Mouse (Mus musculus) brain, embryonic 14.5 days (tissue): ENCODE data around the gene Mars. TPM values are rescaled to one million over a fixed set of nuclear protein-coding genes. Genes with fewer than 3 reads are reported as not detected.

ENCODE experiments used
- DNase-seq: peaks from one replicate; pipeline ENCODE4 v3.0.0-alpha.2; 2011; ENCODE audit warnings: low read depth
- CTCF ChIP-seq: fragments of 200-500 bp; IDR thresholded peaks from 2 replicates; pipeline ENCODE4 v1.5.1; 2012; ENCODE audit warnings: inconsistent platforms, mild to moderate bottlenecking, moderate library complexity, borderline replicate concordance; ENCODE audit not compliant: insufficient read depth, insufficient read length; ENCODE audit errors: extremely low read depth
- POLR2A ChIP-seq: fragments of 200-500 bp; IDR thresholded peaks from 2 replicates; pipeline ENCODE4 v1.6.1; 2012; ENCODE audit warnings: mild to moderate bottlenecking, inconsistent platforms, borderline replicate concordance; ENCODE audit not compliant: poor library complexity, insufficient read depth, insufficient read length, severe bottlenecking; ENCODE audit errors: extremely low read depth
- polyA plus RNA-seq: library from polyadenylated mRNA; depleted of rRNA; stranded (reverse); fragments of >200 nt; gene quantifications from 2 replicates; pipeline ENCODE4 v1.2.3, GENCODE M21; 2012

Mars gene
- polyA plus RNA-seq, 1 experiment = 88.2 TPM

DNA sequence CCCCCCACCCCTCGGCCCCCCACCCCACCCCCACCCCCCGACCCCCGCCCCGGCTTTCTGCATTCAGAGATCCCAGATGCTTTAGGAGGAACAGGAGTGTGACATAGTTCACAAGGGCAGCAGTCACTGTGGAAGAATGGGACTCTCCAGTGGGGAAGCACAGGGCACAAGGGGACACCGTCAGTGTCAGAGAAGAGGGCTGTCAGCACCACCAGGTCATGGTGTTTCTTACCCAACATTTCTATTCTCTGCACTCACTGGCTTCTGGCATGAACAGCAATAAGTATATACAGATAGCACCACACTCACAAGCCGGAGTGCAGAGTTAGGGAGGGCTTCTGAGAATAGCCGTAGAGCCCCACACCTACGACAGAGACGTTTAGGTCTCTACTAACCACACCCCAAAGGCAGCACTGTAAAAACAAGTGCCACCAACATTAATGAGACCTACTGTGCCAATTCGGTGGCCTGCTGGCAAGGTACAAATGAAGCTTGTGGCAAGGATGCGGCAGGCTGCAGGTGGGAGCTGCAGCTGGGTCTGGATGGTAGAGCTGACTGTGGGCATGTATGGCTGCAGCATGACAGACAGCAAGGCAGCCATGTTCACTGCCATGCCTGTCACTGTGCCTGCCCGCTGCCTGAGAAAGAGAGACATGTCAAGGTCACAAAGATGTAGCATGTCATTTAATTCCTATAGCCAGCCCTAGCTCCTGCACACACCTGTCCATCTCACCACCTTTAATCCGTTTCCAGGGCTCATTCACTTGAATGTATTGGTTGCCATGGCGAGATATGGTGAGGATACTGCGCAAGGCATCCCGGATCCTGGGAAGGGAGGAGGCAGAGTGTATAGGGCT, 14.3 kb downstream of the Mars start:
- no peak for DNase-seq
- TF ChIP-seq POLR2A (no peak), CTCF (no peak)

DNA sequence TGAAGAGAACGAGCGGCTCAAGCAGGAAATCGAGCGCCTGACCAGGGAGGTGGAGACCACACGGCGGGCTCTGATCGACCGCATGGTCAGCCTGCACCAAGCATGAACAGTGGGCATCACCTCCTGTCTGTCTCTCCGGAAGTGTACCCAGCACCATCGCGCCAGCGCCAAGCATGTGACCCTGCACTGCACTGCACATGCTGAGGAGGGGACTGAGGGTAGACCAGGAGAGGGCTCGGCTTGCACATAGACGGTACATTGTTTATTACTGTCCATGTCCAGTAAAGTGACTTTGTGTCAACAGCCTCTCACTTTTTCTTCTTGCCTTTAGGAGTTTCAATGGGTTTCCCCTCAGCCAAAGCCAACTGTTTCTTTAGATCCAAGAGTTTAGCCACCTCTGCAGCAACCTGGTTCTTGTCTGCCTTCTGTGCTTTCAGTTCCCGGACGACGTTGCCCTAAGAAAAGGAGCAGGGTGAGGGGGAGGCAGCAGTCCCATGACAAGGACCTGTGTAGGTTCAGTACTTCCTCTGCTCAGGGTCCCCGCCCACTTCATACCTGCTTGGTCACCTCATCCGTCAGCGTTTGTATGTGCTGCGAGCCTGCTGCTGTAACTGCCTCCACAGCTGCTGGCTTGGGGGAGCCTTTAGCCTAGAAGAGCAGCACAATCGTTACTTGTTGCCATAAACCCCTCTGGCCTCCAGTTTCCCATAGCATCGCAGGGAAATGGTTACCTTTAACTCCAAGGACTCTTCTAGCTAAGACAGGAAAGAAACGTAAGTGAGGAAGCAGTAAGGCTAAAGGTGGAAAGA, 15.4 kb downstream of the Mars start:
- DNase-seq = no peak
- no peak for TF ChIP-seq POLR2A
- TF ChIP-seq CTCF = no peak

- TF ChIP-seq CTCF = no peak
- TF ChIP-seq POLR2A = no peak
- no peak for DNase-seq
Observed at GRCm38 (mm10) chr10:127294895-127295510, 16.6 kb downstream of the Mars start.

DNA sequence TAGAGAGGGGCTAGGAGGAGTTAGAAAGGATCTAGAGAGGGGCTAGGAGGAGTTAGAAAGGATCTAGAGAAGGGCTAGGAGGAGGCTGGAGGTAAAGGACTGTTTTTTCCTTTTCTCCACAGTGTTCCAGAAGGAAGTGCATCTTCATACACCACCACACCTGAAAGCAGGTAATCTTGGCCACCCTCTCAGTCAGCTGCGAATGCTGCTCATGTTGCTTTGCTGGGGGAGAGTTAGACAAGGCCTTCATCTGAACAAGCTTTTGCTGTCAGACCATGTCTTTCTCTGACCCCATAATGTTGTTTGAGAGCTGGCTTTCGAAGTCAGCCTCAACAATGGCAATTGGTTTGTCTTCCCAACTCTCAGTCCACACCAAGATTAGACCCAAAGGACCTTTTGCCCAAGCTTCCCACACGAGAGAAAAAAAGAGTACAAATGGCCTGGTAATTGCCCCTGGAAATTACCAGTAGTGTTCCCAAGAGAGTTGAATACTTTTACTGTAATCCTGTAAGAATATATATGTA, 17.9 kb downstream of the Mars start:
- TF ChIP-seq CTCF (no peak), POLR2A (no peak)
- no peak for DNase-seq

DNA sequence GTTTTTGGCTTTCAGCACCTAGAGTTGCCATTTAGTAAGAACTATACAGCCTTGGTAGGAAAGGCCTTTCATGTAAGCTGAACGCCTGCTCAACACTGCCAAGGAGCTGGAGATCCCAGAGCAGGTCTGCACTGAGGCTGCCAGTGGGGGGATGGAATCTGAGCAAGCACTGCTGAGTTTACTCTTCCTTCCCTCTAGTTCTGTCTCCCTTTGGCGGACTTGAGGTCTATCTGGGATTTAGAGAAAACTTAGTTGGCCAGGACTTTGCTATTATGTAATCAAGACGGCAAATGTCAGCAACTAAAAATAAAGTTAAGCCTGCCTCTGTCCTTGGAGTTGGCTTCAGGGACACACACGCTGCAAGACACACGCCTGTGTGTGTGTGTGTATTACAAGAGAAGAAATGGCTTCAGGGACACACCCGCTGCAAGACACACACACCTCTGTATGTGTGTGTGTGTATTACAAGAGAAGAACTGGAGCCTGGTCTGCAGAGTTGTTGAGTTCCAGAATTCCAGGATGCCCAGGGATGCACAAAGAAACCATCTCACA, 18.5 kb downstream of the Mars start:
- TF ChIP-seq POLR2A = no peak

DNA sequence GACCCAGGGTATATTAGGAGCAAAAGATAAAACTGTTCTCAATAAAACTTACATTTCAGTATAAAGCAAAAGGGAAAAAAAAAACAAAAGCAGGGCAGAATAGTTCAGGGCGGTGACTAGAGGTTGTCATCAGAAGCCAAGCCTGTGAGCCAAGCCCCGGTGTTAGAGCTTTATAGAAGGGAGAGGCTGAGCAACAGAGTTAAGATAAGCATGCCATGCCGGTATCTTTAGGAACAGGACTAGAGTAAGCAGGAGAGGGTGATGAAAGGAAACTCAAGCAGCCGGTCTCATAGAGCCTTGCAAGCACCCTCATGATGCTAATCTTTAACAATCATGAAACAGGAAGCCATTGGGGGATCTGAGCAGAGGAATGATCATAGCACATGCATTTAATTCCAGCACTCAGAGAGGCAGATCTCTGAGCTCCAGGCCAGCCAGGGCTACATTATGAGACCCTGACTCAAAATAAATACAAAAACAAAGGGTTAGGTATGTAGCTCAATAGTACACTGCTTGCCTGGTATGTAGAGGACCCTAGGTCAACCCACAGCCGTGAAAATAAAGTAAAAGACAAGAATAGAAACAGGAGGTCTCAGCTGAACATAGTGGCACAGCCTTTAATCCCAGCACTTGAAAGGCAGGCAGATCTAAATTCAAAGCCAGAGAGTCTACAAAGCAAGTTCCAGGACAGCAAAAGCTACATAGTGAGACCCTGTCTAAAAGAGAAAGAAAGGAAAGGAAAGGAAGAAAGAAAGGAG, 19.5 kb downstream of the Mars start:
- no peak for DNase-seq
- TF ChIP-seq POLR2A (no peak), CTCF (no peak)

More for the DNA sequence above, 18.5 kb downstream of the Mars start:
- DNase-seq = no peak

GRCm38 (mm10) chr10:127290930-127291880, 20.4 kb downstream of the Mars start:
- TF ChIP-seq CTCF (no peak), POLR2A (no peak)
- peak; percentile 19 for DNase-seq

- no peak for TF ChIP-seq CTCF
- TF ChIP-seq POLR2A = peak; percentile 47; the same call in 1 of the 2 replicates
- DNase-seq = peak; percentile 100
Observed at GRCm38 (mm10) chr10:127290307-127290929, 21.2 kb downstream of the Mars start.

- peak; percentile 70 for DNase-seq
- TF ChIP-seq POLR2A (no peak), CTCF (no peak)
Observed at GRCm38 (mm10) chr10:127289573-127290191, 21.9 kb downstream of the Mars start.
